Mouse (Mus musculus) megakaryocyte, embryonic 14.5 days (primary cell): ENCODE measurements around the gene Slc19a2.

Experiments
- FLI1 ChIP-seq: IDR thresholded peaks from 2 replicates; pipeline ENCODE4 v1.6.1; 2012; ENCODE audit warnings: low read length, inconsistent platforms, mixed read lengths
- GATA1 ChIP-seq: IDR thresholded peaks from 3 replicates; pipeline ENCODE4 v1.6.1; 2012; ENCODE audit warnings: mixed read lengths, low read length, inconsistent platforms, borderline replicate concordance

DNA sequence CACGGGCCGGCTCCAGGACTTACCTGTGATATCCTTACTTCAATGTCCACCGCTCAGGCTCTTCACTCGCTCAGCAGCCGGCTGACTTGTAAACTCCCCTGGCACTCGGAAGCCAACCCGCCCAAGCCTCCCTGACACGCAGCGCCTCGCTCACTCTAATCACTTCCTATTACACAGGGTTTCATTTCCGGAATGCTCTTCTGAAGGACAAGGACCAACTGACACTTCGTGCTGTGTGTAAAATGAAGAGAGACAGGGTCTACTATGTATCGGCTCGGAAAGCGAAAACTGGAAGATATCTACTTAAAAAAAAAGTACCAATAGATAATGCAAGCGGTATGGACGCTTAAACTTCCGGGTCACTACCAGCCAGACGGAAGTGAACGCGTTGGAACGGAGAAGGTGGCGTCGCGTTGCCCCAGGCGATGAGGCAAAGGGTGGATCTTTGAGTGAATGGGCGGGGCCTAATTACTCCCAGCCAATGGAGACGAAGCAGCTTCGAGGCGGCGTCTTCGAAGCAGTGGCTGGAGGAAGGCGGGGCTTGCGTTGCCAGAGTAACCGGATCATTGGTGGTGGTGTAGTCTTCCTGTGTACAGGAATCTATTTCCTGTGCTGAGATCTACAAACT is 58.4 kb downstream of the Slc19a2 start, which contains the start of gene Blzf1:
- TF ChIP-seq FLI1, result no peak
- TF ChIP-seq GATA1, result 0 out of 3 replicates have a peak, but pooled peaks have one; percentile 39
